Mouse (Mus musculus) liver (tissue): ENCODE results near the gene Fbxo41.

Experiments used
- DNase-seq: peaks from one replicate; pipeline ENCODE4 v3.0.0-alpha.2; 2020; ENCODE audit warnings: mixed read lengths

Gene Fbxo41

GRCm38 (mm10) chr6:85502911-85503250, at the start of gene Fbxo41:
TSS of gene Fbxo41 (minus strand) at chr6:85502994.
- DNase-seq = peak; percentile 29

- no peak for DNase-seq
These were observed 44.8 kb upstream of the Fbxo41 start for GRCm38 (mm10) chr6:85547642-85548041.

GRCm38 (mm10) chr6:85544251-85544881, 41.6 kb upstream of the Fbxo41 start:
- no peak for DNase-seq

- DNase-seq = no peak
These were observed 40.8 kb upstream of the Fbxo41 start for GRCm38 (mm10) chr6:85543351-85544175.

GRCm38 (mm10) chr6:85522825-85523224, 20.0 kb upstream of the Fbxo41 start:
- DNase-seq = no peak

GRCm38 (mm10) chr6:85522026-85522425, 19.2 kb upstream of the Fbxo41 start:
- no peak for DNase-seq

- no peak for DNase-seq
These were observed 15.4 kb upstream of the Fbxo41 start for GRCm38 (mm10) chr6:85518091-85518693.

- no peak for DNase-seq
These were observed 13.1 kb upstream of the Fbxo41 start for GRCm38 (mm10) chr6:85515941-85516340.

GRCm38 (mm10) chr6:85513531-85513910, 10.7 kb upstream of the Fbxo41 start, which contains the start of gene Egr4:
TSS of gene Egr4 (minus strand) at chr6:85513589.
- peak; percentile 15 for DNase-seq

- DNase-seq = no peak
These were observed 10.1 kb upstream of the Fbxo41 start for GRCm38 (mm10) chr6:85512577-85513530.

- no peak for DNase-seq
These were observed 9.3 kb upstream of the Fbxo41 start for GRCm38 (mm10) chr6:85512056-85512440.

GRCm38 (mm10) chr6:85511286-85512055, 8.7 kb upstream of the Fbxo41 start:
- peak; percentile 20 for DNase-seq

- peak; percentile 25 for DNase-seq
These were observed 7.7 kb upstream of the Fbxo41 start for GRCm38 (mm10) chr6:85510476-85510875.

GRCm38 (mm10) chr6:85508602-85509001, 5.8 kb upstream of the Fbxo41 start:
- DNase-seq = no peak

GRCm38 (mm10) chr6:85504908-85505307, 2.1 kb upstream of the Fbxo41 start:
- no peak for DNase-seq

- DNase-seq = no peak
These were observed 487 bp downstream of the Fbxo41 start for GRCm38 (mm10) chr6:85502103-85502910.

- DNase-seq = no peak
These were observed 1.2 kb downstream of the Fbxo41 start for GRCm38 (mm10) chr6:85501571-85502102.

- DNase-seq = no peak
These were observed 2.4 kb downstream of the Fbxo41 start for GRCm38 (mm10) chr6:85500416-85500815.

- no peak for DNase-seq
These were observed 4.6 kb downstream of the Fbxo41 start for GRCm38 (mm10) chr6:85498147-85498546.

GRCm38 (mm10) chr6:85496976-85497375, 5.8 kb downstream of the Fbxo41 start:
- no peak for DNase-seq

- DNase-seq = no peak
These were observed 11.2 kb downstream of the Fbxo41 start for GRCm38 (mm10) chr6:85491606-85492005.
